In the genomic region with DNA sequence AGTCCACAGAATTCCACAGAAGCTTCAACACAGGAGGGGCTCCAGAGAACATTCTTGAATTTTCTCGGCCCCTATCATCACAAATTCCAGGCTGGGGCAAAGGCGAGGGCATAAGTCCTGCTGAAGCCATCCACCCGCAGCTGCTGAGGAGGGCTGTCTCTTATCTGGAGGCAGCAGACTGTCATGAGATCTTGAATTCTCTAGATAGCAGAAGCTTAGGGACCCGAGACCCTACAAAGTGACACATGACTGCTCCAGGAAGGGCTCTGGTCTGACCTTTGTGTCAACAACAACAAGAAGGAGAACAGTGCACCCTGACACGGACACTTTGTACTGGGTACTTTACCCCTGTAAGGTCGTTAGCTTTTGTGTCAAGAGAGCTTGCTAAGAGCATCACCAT, we compare ENCODE assay signal across 14 mouse cellular contexts. TPM values are rescaled to one million over a fixed set of nuclear protein-coding genes. Genes with fewer than 3 reads are reported as not detected.
DNase-seq lines count a peak whose midpoint lies in the region; ATAC-seq and TF ChIP-seq lines count a peak whose summit lies in the region.
"Had no signal": no experiment of that assay in that cellular context is flagged by ENCODE, and none has a peak within 500 bp of the region (broad histone marks: within the 10 kb centered on the region; RNA-seq: fewer than 3 reads in every experiment).

No protein-coding gene starts in this region.

- H3K27me3 ChIP-seq in heart, postnatal 0 days (ENCODE audit: control insufficient read depth, insufficient read depth, low read length): no peaks in the 10 kb centered on the region
- no peaks in the 10 kb centered on the region for H3K27me3 ChIP-seq in embryonic facial prominence, embryonic 15.5 days
- no peaks in the 10 kb centered on the region for H3K27me3 ChIP-seq in liver, postnatal 0 days (ENCODE audit: insufficient read depth, low read length)
- H3K27me3 ChIP-seq: hindbrain, embryonic 12.5 days; midbrain, embryonic 13.5 days had no signal

- no peak for TF ChIP-seq CTCF in heart, postnatal 0 days (IDR thresholded peaks at IDR 0.05; ENCODE audit: low read depth)
- no peak for TF ChIP-seq CTCF in liver, postnatal 0 days (IDR thresholded peaks at IDR 0.05; ENCODE audit: low read depth)

- ATAC-seq in heart, postnatal 0 days (ENCODE audit: insufficient read depth, low read depth): no peak
- ATAC-seq in embryonic facial prominence, embryonic 15.5 days (ENCODE audit: insufficient number of reproducible peaks, low FRiP score, low TSS enrichment, low read depth): no peak
- ATAC-seq in liver, postnatal 0 days: peak; percentile 87

- no peak for TF ChIP-seq EP300 in heart, postnatal 0 days (IDR thresholded peaks at IDR 0.05; ENCODE audit: low read depth)
- TF ChIP-seq EP300 in liver, postnatal 0 days (IDR thresholded peaks at IDR 0.05; ENCODE audit: low read depth): peak; percentile 94

- DNase-seq in heart, postnatal 0 days (ENCODE audit: low spot score): no peak
- no peak for DNase-seq in heart, postnatal 25 days (ENCODE audit: low spot score)
- peak; percentile 76 for DNase-seq in c-Kit-positive CD71-positive TER-119-negative erythroid progenitor cells, embryonic 14.5 days (ENCODE audit: low read depth)
- peak; percentile 49 for DNase-seq in liver, postnatal 0 days
- no peak for DNase-seq in layer of hippocampus, postnatal 36 days
- no peak for DNase-seq in cerebellum, postnatal 25 days
- DNase-seq: cerebellum, adult 11-12 months; forebrain, postnatal 0 days; kidney, postnatal 4 days; spleen, adult 18-20 months; thymus, postnatal 25 days had no signal

- H3K36me3 ChIP-seq in heart, postnatal 0 days (replicated peaks; ENCODE audit: control insufficient read depth, insufficient read depth, low read length): no peaks in the 10 kb centered on the region
- H3K36me3 ChIP-seq in embryonic facial prominence, embryonic 15.5 days: no peaks in the 10 kb centered on the region
- H3K36me3 ChIP-seq in liver, postnatal 0 days (replicated peaks; ENCODE audit: insufficient read depth, low read length): no peaks in the 10 kb centered on the region
- H3K36me3 ChIP-seq: hindbrain, embryonic 12.5 days; midbrain, embryonic 13.5 days had no signal

- H3K4me3 ChIP-seq in heart, postnatal 0 days (ENCODE audit: low read depth, low read length): no peak overlapping the region
- H3K4me3 ChIP-seq in embryonic facial prominence, embryonic 15.5 days (replicated peaks): no peak overlapping the region
- H3K4me3 ChIP-seq in liver, postnatal 0 days (ENCODE audit: low read depth, low read length): no peak overlapping the region
- H3K4me3 ChIP-seq: hindbrain, embryonic 12.5 days; midbrain, embryonic 13.5 days had no signal

- 22% methylated on average over 6 of the region's 6 CpGs for WGBS in heart, postnatal 0 days
- 52% methylated on average over 6 of the region's 6 CpGs for WGBS in embryonic facial prominence, embryonic 15.5 days
- WGBS in liver, postnatal 0 days (ENCODE audit: insufficient replicate concordance): 33% methylated on average over 6 of the region's 6 CpGs

- H3K9me3 ChIP-seq in heart, postnatal 0 days (replicated peaks; ENCODE audit: control insufficient read depth, low read length): no peaks in the 10 kb centered on the region
- no peaks in the 10 kb centered on the region for H3K9me3 ChIP-seq in embryonic facial prominence, embryonic 15.5 days (replicated peaks)
- H3K9me3 ChIP-seq in liver, postnatal 0 days (ENCODE audit: low read length): no peaks in the 10 kb centered on the region
- H3K9me3 ChIP-seq: hindbrain, embryonic 12.5 days; midbrain, embryonic 13.5 days had no signal

- H3K4me2 ChIP-seq in heart, postnatal 0 days (ENCODE audit: low read depth, low read length): no peak overlapping the region
- H3K4me2 ChIP-seq in embryonic facial prominence, embryonic 15.5 days (replicated peaks): no peak overlapping the region
- peak overlapping the region; percentile 52 for H3K4me2 ChIP-seq in liver, postnatal 0 days (ENCODE audit: low read depth, low read length)
- H3K4me2 ChIP-seq: hindbrain, embryonic 12.5 days had no signal

- peaks cover 30% of the 10 kb centered on the region for H3K4me1 ChIP-seq in heart, postnatal 0 days (ENCODE audit: control insufficient read depth, insufficient read depth)
- peaks cover 31% of the 10 kb centered on the region for H3K4me1 ChIP-seq in embryonic facial prominence, embryonic 15.5 days
- H3K4me1 ChIP-seq in liver, postnatal 0 days (ENCODE audit: insufficient read depth): peaks cover 23% of the 10 kb centered on the region

- intact Hi-C loops in heart, postnatal 25 days (cut with DNase I): no loop called here

- H3K27ac ChIP-seq in heart, postnatal 0 days (ENCODE audit: low read depth): peak overlapping the region; percentile 50
- peak overlapping the region; percentile 90 for H3K27ac ChIP-seq in embryonic facial prominence, embryonic 15.5 days (replicated peaks)
- H3K27ac ChIP-seq in liver, postnatal 0 days (ENCODE audit: low read depth): peak overlapping the region; percentile 79
- H3K27ac ChIP-seq: hindbrain, embryonic 12.5 days; midbrain, embryonic 13.5 days had no signal

- H3K9ac ChIP-seq in heart, postnatal 0 days (replicated peaks; ENCODE audit: low read depth, low read length): no peak overlapping the region
- H3K9ac ChIP-seq in embryonic facial prominence, embryonic 15.5 days: no peak overlapping the region
- peak overlapping the region; percentile 49 for H3K9ac ChIP-seq in liver, postnatal 0 days (replicated peaks)
- H3K9ac ChIP-seq: forebrain, postnatal 0 days; hindbrain, embryonic 12.5 days; midbrain, embryonic 13.5 days had no signal

RNA-seq across cellular contexts. Expression of gene Lao1, which starts 57.2 kb away (rescaled TPM):
- not detected in 2 replicates for total RNA-seq in heart, postnatal 0 days (2014; rRNA removed; ENCODE audit: low replicate concordance)
- 0.10 TPM in 1 of 2 replicates, not detected in the other for polyA plus RNA-seq in heart, postnatal 0 days (2015; fragmentation: Nextera tagmentation; extraction: Ambion mirVana)
- under 1 TPM; 0.18 to 0.34 TPM for total RNA-seq in heart, postnatal 25 days (2021)
- polyA plus RNA-seq in embryonic facial prominence, embryonic 15.5 days (2015; fragmentation: Nextera tagmentation; extraction: Ambion mirVana): 0.16 TPM in 1 of 2 replicates, not detected in the other
- not detected in 2 replicates for polyA plus RNA-seq in liver, postnatal 0 days (2015; fragmentation: Nextera tagmentation; extraction: Ambion mirVana)
- under 1 TPM; 0.15 to 0.88 TPM for total RNA-seq in layer of hippocampus, postnatal 36 days (2021)
- total RNA-seq: forebrain, postnatal 0 days had no signal
- polyA plus RNA-seq: hindbrain, embryonic 12.5 days; midbrain, embryonic 13.5 days had no signal

Comparison
In these comparisons a context has a peak if more than half of its experiments do, and no peak if none do; other contexts are left out.
1. DNase-seq: peak in c-Kit-positive CD71-positive TER-119-negative erythroid progenitor cells, embryonic 14.5 days (single experiment) and liver, postnatal 0 days (single experiment); none in heart, postnatal 0 days (single experiment), heart, postnatal 25 days (single experiment), layer of hippocampus, postnatal 36 days (0 of 2) and cerebellum, postnatal 25 days (0 of 2).
2. Peak in every context shown above with its lines, with median percentiles within 50 percentile points of each other: H3K27ac ChIP-seq.